Mouse (Mus musculus) liver, postnatal 0 days (tissue): ENCODE measurements at regions not wholly inside any gene's neighbourhood (a gene's known extent, or its start where the extent isn't known, plus 50 kb on each side); places are given as distances from the start of the nearest gene placed in this dataset.

ENCODE experiments used
- CTCF ChIP-seq: sonication (generic); IDR thresholded peaks from 2 replicates; pipeline ENCODE4 v1.5.1; 2016; ENCODE audit warnings: antibody characterized with exemption, low read depth
- EP300 ChIP-seq: IDR thresholded peaks from 2 replicates; pipeline ENCODE4 v1.6.1; 2016; ENCODE audit warnings: antibody characterized with exemption, low read depth, mild to moderate bottlenecking

DNA sequence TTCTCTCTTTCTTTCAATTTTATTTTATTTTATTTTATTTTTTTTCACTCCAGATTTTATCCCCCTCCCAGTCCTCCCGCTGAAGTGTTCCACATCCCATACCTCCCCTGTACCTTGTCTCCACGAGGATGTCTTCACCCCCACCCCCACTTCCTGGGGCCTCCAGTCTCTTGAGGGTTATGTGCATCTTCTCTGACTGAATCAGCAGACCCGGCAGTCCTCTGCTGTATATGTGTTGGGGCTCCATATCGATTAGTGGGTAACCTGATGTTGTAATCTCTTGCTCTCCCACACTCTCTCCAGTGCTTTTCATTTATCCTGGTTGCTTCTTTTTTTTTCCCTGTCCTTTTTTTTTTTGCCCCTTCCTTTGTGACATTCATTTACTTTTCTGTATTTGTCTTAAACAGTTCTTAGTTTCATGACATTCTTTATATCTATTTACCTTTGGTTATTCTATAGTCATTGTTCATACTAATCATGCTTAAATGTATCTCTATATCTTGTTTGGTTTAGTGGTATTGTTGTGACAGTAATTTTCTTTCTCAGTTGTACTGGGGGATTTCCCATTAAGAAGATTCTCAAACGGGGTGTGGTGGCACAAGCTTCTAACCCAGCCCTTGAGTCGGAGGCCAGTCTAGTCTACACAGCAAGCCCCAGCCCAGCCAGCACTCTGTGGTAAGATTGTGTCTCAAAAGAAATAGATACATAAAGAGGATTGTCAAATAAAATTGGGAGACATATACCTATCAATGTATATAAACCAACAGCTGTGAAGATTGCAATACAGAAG lies 73.9 kb upstream of the Cnot2 start:
- TF ChIP-seq CTCF (no peak), EP300 (no peak)
